ENCODE assay signal across 14 mouse cellular contexts in genomic region chr6:118680814-118681213, GRCm38 (mm10).
DNase-seq lines count a peak whose midpoint lies in the region; ATAC-seq lines count a peak whose summit lies in the region.
"Had no signal": no experiment of that assay in that cellular context is flagged by ENCODE, and none has a peak within 500 bp of the region (broad histone marks: within the 10 kb centered on the region; RNA-seq: fewer than 3 reads in every experiment).

No protein-coding gene starts in this region.

- H3K27me3 ChIP-seq in neural tube, embryonic 13.5 days: no peaks in the 10 kb centered on the region; the same call in 1 of the 2 replicates
- no peaks in the 10 kb centered on the region for H3K27me3 ChIP-seq in heart, embryonic 12.5 days (replicated peaks)
- H3K27me3 ChIP-seq: liver, embryonic 13.5 days; stomach, embryonic 15.5 days had no signal

- WGBS in neural tube, embryonic 13.5 days: 32% methylated on average over 6 of the region's 6 CpGs
- 76% methylated on average over 6 of the region's 6 CpGs for WGBS in heart, embryonic 12.5 days

- H3K4me3 ChIP-seq in neural tube, embryonic 13.5 days: no peak overlapping the region
- no peak overlapping the region for H3K4me3 ChIP-seq in heart, embryonic 12.5 days
- H3K4me3 ChIP-seq: gastrocnemius, adult 2 months; liver, embryonic 13.5 days; stomach, embryonic 15.5 days had no signal

- H3K9me3 ChIP-seq in neural tube, embryonic 13.5 days: no peaks in the 10 kb centered on the region
- no peaks in the 10 kb centered on the region for H3K9me3 ChIP-seq in heart, embryonic 12.5 days (replicated peaks)
- H3K9me3 ChIP-seq: liver, embryonic 13.5 days; stomach, embryonic 15.5 days had no signal

- peaks cover 11% of the 10 kb centered on the region; the same call in 1 of the 2 replicates for H3K36me3 ChIP-seq in neural tube, embryonic 13.5 days
- peaks cover 32% of the 10 kb centered on the region for H3K36me3 ChIP-seq in heart, embryonic 12.5 days
- H3K36me3 ChIP-seq: liver, embryonic 13.5 days; stomach, embryonic 15.5 days had no signal

- no peak for DNase-seq in neural tube, embryonic 10.5 days (ENCODE audit: extremely low spot score, low spot score)
- peak; percentile 41 for DNase-seq in embryo, embryonic 10.5 days (ENCODE audit: low spot score)
- peak; percentile 72 for DNase-seq in layer of hippocampus, adult 11-12 months (ENCODE audit: low spot score)
- peak; percentile 5 for DNase-seq in retina, postnatal 1 day
- DNase-seq in frontal cortex, postnatal 36 days (ENCODE audit: low spot score in 2 of 2): no peak
- no peak for DNase-seq in right cerebral cortex, postnatal 14 days
- DNase-seq: gastrocnemius, adult 2 months; kidney, adult 2 months; liver, embryonic 13.5 days; right cerebral cortex, adult 18-20 months had no signal

- H3K27ac ChIP-seq in neural tube, embryonic 13.5 days (replicated peaks): 0 out of 2 replicates have a peak overlapping the region, but pooled peaks have one; percentile 23
- H3K27ac ChIP-seq in heart, embryonic 12.5 days (ENCODE audit: poor library complexity, severe bottlenecking): no peak overlapping the region
- H3K27ac ChIP-seq: gastrocnemius, adult 2 months; liver, embryonic 13.5 days; macrophage; stomach, embryonic 15.5 days had no signal

- no peak overlapping the region for H3K4me2 ChIP-seq in neural tube, embryonic 13.5 days
- H3K4me2 ChIP-seq in heart, embryonic 12.5 days: no peak overlapping the region
- H3K4me2 ChIP-seq: liver, embryonic 13.5 days; stomach, embryonic 15.5 days had no signal

- H3K4me1 ChIP-seq in neural tube, embryonic 13.5 days (replicated peaks): no peaks in the 10 kb centered on the region; the same call in 1 of the 2 replicates
- no peaks in the 10 kb centered on the region for H3K4me1 ChIP-seq in heart, embryonic 12.5 days (replicated peaks)
- H3K4me1 ChIP-seq: liver, embryonic 13.5 days; stomach, embryonic 15.5 days had no signal

- peak; percentile 72 for ATAC-seq in neural tube, embryonic 13.5 days (ENCODE audit: low read depth)
- no peak for ATAC-seq in heart, embryonic 12.5 days (ENCODE audit: insufficient number of reproducible peaks, low FRiP score)

- H3K9ac ChIP-seq in neural tube, embryonic 13.5 days: no peak overlapping the region
- no peak overlapping the region for H3K9ac ChIP-seq in heart, embryonic 12.5 days
- H3K9ac ChIP-seq: liver, embryonic 13.5 days; stomach, embryonic 15.5 days had no signal

Comparison
In these comparisons a context has a peak if more than half of its experiments do, and no peak if none do; other contexts are left out.
1. DNase-seq: peak in embryo, embryonic 10.5 days (single experiment), layer of hippocampus, adult 11-12 months (single experiment) and retina, postnatal 1 day (single experiment); none in neural tube, embryonic 10.5 days (single experiment), frontal cortex, postnatal 36 days (0 of 2) and right cerebral cortex, postnatal 14 days (single experiment).